Mouse (Mus musculus) urinary bladder, postnatal 4 days (tissue): ENCODE results near the gene Fam192a.

Source experiments
- DNase-seq, 2 experiments: peaks; one replicate each; pipeline ENCODE4 v3.0.0; 2021 to 2022; ENCODE audit warnings: low spot score in 2 of 2

The Fam192a gene

DNA sequence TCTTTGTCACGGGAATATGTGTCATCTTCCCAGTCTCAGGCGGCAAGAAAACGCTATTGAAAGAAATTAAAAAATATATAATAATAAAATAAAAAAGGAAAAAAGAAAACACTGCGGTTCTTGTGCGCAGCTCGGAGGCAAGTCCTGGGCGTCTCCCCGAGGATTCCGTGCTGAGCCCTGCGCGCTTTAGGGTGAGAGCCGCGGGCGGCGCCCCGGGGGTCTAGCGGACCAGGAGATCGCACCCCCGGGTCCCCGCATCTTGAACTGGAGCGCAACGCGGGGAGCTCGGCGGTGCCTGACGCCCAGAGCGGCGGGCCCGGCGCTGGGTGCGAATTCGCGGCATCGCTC lies 69.3 kb downstream of the Fam192a start:
- no peak for DNase-seq

DNA sequence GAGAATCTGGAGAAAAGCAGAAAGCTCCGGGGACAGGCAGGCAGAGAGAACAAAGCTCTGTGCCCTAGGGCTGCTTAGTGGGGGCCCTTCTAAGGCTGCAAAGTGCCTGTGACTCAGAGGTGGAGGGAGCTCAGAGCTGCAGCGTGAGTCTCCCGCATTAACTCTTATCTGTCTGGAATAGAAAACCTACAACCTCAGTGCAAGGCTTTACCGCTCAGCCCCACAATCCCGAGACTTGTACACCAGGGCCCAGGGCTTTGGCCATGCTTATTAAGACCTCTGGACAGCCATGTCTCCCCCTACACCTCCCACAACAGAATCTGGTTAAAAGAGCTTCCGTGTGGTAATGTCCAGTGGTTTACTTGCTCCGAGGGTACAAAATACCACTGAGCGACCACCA lies 69.8 kb downstream of the Fam192a start:
- no peak for DNase-seq

DNA sequence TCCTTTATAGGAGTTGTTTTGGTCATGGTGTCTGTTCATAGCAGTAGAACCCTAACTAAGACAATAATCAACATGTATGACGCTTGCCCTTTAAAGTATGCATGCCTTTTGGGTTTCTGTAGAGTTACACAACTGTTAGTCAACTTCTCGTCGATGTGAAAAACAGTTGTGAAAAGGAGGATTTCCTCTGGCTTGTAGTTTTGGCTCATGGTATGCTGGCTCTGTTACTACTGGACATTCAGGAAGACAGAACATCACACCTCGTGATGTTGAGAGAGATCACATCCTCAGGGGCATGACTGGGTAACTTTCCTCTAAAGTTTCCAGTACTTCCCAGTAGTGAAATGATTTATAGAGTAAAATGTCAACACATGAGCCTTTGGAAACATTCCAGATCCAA lies 71.2 kb downstream of the Fam192a start:
- DNase-seq: no peak

DNA sequence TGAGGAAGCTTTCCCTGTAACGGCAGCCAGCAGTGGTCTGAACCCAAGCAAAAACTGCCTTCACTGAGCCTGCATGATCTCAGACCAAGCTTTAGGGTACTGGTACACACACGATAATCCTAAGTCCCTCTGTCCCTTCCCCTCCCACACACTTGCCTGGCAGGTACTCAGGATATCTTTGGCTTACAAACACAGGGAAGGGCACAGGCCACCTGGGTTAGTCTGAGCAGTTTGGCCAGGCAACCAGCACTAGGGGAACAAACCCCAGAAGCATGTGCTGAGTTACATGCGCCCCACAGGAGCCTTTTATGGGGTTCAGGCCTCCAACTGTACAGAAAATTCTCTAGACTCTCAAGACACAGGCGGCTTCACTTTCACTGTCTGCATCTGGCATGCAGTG lies 71.9 kb downstream of the Fam192a start:
- no peak for DNase-seq

DNA sequence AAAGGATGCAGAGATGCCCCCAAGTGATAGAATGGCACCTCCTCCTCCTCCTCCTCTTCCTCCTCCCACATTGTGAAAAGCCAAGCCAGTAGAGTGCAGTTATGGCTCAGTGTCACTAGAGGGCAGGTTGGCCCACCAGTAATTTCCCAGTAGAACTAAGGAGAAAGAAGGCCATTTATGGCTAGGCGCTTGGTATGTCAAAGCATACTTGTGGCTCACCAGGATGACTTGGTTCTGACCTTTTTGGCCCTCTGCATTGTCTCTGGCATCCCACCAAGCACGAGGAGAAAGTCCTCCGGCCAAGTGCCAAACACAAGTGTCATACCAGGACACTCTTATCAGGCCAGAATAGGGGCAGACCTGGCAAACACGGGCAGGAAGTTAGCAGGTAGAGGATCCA lies 73.6 kb downstream of the Fam192a start:
- no peak for DNase-seq

DNA sequence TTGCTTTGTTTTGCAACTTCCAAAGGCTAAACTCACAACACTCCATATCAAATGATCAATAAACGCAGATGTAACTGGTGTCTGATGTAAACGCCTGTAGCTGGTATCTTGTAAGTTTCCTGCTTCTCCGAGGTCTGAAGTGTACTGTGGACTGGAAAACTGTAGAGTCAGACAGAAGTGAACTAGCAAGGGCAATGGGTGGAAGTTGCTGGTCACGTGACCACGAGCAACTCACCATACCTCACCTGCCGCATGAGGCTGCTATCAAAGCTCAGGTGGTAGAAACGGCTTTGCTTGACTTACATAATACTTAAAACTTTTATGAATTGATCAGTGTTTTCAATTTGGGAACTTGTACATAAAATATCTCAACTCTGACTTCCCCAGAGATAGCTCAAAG lies 74.6 kb downstream of the Fam192a start:
- DNase-seq: no peak

DNA sequence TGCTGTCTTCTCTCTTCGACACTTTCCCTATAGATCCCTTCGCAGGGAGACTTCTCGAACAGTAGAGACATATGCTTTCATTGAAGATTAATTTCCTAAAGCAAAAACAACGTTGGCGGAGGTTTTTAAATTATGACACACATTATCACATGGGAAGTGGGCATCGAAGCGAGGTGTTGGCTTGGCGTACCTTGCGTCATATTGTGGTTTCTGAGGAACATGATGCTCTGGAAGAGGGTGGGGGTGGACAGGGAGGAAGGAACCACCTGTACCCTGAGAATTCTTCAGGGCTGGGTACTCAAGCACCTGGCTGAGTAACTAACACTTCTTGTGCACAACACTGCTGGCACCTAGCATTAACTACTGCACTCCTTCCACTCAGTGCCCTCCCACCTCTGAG lies 77.2 kb downstream of the Fam192a start:
- DNase-seq: no peak
